Mouse (Mus musculus): ENCODE measurements around the gene Mrpl33.

Mrpl33 gene

GRCm38 (mm10) chr5:31699397-31699796 lies 102.7 kb downstream of the Mrpl33 start:
- DNase-seq, result no peak

- DNase-seq, result no peak
These were observed 108.2 kb downstream of the Mrpl33 start for GRCm38 (mm10) chr5:31704971-31705370.

DNA sequence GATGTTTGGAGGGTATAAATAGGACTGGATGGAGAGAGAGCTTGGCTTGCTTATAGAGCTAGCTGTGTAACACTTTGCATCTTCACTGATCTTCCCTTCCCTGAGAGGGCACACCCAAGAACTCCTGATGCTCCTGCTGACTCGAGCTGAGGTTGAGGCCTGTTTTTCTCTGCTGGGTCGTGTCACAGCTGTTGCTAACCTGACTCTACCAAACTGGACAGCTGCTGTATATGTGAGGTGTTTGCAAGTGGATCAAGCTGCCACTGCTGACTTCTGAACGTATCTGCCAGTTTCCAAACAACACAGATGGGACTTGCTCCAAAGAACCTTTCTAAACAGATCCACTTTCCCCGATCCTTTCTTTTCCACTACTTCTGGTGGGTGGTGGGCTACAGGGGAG lies 110.1 kb downstream of the Mrpl33 start:
- no peak for DNase-seq

- no peak for DNase-seq
These were observed 112.7 kb downstream of the Mrpl33 start for GRCm38 (mm10) chr5:31709389-31709788.

DNA sequence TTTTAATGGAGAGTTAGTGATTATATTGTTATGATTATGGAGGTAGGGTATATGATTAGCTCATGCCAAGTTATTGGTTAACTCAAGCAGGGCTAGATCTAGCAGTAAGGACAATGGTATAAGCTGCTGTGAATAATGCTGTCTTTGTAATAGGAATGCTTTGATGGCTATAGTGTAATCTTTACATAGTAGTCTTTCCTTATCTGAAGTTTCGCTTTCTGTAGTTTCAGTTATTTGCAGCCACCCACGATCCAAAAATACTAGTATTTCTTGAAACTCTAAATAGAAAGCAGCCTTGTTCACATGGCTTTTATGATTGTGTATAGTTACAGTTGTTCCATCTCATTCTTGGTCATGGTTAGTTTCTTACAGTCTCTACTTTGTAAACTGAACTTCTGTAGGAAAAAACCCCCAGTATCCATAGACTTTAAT lies 116.6 kb downstream of the Mrpl33 start:
- DNase-seq, result no peak

GRCm38 (mm10) chr5:31713841-31714264 lies 117.1 kb downstream of the Mrpl33 start:
- no peak for DNase-seq

Measured in kidney, adult 18-20 months (tissue).